Mouse (Mus musculus) WW6 (cell line): ENCODE results near the gene Anapc4.
A peak's percentile ranks its signal among the peaks of the same experiment; 100 is the strongest.

Source experiments
- DNase-seq: peaks from one replicate; pipeline ENCODE4 v3.0.0-alpha.2; 2013; ENCODE audit warnings: low read depth, low spot score

The Anapc4 gene

DNA sequence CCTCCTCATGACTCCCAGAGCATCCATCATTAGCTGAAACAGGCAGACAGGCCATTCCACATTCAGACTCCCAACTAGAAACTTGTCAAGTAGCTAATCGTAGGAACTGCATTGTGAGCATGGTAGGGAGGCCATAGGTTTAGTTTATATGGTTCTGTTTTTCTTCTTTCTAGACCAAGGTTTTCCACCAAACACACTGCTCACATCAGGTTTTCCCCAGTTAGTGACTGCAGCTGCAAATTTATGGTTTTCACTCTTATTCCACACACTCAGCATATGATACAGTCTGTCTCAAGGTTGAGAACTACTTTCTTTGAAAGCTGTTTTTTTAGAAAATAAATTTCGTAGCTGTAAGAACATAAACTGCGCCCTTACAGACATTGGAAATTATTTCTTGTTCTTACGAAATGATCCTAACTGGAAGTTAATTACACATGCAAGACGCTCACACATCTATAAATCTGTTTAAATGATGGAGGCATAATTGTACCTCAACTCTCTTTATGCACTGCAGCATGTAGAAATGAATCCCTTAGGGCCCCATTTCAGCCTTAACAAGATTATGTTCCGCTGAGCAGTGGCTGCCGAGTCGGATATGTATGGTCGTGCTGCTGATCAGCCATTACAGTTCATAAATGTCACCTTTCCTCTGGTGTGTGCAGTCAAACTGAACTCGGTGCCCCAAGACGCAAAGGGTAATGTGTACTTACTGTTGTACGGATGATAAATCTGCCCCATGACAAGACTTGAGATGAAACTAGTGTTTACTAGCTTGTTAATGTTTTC, 35.3 kb downstream of the Anapc4 start:
- DNase-seq: no peak

DNA sequence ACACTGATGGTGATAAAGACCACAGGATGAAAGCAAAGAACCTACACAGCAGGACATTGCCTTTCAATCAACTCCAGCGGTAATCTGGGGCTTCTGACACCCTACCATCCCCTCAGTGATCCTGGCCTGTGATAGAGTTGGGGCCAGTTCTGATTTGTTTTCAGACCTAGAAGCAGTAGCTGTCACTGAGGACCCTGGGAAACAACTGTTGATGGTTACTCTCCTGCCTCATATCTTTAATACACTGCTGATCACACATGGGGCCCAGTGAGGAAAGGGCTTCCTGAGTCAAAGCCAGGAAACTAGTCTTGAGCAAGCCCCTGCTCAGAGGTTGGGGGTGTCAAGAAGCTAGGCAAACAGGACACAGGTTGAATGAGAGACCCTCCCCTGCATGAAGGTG, 37.6 kb downstream of the Anapc4 start:
- DNase-seq: no peak

DNA sequence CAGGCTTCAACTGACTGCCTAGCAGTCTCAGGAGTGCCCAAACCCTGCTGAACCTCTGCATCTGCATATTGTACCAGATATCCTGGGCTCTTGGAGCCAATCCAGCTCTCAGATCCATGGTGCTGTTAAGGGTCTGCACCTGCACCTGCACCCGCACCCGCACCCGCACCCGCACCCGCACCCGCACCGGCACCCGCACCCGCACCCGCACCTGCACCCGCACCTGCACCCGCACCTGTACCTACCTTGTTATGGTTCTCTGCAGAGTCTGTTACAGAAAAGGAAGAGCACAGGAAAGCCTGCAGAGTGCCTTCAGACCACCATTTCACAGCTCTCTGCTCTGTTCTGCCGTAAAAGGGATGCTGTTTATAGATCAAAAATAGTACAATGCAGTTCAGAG, 38.2 kb downstream of the Anapc4 start:
- DNase-seq: no peak

DNA sequence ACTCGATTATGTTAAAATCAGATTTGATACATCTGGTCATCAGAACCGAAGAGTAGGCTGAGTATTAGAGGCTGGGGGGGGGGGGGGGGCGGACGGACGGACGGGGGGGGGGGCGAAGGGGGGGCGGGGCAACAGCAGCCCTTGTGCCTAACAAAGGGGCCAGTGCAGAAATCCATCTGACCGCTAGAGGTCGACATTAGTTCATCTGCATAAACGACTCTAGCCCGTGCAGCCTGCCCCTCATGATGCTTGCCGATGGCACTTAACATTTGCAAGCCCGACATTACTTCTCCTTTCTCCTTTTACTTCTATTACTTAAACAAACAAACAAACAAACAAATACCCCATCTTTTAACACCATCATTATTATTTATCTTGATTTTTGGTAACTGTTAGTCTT, 45.0 kb downstream of the Anapc4 start:
- no peak for DNase-seq

DNA sequence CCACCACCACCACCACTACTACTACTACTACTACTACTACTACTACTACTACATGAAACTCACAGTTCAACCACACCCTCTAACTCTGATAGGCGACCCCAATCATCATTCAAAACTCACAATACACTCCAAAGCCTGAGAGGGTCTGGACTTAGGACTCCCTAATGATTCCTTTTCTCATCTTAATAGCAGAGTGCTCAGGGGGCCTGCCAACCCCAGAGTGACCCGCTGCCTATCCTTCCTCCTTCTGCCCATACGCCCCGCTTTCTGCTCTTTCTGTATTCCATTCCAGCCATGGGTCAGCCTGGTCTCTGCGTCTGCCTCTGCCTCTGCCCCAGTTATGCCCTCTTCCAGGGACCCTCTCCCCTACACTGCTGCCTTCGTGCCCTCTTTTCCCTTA, 46.1 kb downstream of the Anapc4 start:
- no peak for DNase-seq

DNA sequence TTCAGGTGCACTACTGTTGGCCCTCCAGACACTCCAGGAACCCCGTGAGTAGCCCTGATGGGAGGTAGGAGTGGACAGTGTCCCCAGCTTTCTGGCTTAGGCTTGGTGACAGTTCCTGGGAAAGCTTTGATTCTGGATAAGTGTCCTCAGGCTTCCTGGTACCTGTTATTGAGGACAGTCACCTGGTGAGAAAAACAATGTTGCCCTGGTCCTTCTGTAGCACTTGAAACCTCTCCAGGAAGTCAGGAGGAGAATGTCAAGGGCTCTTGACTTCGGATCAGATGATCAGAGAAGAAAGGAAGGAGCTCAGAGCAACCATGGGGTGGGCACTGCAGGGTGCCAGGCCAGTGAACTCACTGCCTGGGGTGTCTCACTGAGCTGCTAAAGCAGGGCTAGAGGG, 48.6 kb downstream of the Anapc4 start:
- DNase-seq: no peak

DNA sequence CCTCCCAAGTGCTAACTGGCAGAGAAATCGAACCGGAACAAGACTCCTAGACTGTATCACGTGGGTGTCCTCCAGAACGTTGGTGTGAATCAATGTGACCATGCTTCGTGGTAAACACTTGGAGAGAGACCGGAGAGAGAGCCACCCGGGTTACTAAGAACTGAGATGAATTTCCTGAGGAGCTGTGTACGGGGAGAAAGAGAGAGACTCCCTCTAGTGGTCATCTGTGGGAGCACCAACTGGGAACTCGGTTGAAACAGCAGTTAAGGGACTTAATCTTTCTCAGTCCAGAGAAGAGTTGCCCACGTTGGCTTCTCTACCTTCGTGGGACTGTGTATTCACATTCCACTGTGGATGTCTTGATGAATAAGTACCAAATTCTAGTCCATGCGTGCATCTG, 53.3 kb downstream of the Anapc4 start:
- peak; percentile 46 for DNase-seq

DNA sequence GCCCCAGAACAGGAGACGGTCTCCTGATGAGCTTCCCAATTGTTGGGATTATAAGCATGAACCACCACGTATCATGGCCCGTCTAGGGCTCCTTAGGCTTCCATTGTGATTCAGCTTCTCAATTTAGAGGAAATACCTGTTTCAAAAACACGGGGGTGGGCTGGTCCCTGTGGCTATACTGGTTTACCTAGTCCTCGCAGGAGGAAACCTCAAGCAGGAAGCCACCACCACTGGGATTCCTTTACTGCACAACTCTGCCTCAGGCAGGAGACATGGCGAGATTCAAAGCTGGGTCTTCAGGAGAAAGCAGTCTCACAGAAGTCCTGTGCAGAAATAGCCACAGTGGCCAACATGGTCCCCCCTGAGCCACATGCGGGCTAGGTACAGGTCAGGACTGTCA, 56.1 kb downstream of the Anapc4 start:
- no peak for DNase-seq

DNA sequence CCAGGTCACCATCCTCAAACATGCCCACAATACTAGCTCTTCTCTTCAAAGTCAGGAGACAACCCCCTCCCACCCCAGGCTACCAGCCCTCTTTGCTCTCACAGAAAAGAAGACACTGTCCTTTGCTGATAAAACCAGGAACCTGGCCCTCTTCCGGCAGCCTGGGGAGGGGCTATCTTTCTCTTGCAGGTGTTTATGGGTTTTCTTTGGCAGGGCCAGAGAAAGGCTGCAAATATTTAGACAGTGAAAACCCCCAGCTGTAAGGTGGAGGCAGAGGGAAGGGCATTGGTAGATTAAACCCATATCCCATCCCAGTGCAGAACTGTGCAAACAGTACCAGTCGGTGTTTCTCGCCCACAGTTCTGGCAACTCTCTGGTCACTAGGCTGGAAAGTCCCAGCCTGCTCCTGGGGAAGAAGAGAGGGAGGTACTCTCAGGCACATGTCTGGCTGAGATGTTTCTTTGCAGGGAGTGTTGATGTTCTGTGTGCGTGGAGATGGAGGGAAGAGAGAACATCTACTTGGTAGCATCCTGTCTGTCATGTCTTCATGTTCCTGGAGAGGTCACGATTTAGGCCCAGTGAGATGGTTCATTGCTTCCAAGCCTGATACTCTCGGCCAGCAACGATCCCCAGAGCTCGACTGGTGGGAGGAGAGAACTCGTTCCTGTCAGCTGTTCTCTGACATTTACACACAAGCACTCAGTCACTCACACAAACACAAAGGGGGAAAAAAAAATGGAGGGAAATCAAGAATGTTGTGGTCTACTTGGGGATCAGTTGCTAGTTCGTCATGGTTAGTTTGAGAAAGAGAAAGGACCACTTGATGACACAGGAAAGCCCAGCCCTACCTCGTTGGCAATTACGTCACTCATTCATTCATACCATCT, 58.4 kb downstream of the Anapc4 start:
- no peak for DNase-seq

DNA sequence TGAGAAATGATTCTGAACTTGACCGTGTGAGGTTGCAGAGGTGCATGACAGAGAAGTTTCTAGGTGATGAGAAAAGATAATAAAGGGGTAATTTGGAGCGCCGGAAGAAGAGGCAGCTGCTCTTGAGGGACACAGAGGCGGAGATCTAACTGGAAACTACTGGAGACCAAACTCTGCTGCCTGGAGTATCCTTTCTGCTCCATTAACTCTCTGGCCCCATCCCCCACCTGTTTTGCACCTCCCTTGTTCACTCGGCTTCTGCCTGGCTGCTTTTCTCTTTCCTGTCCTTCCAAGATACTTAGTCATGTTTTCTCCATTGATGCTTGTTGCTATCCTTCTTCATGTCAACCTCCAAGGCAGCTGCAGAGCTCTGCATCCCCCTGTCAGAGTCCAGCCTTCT, 60.1 kb downstream of the Anapc4 start:
- DNase-seq: no peak

DNA sequence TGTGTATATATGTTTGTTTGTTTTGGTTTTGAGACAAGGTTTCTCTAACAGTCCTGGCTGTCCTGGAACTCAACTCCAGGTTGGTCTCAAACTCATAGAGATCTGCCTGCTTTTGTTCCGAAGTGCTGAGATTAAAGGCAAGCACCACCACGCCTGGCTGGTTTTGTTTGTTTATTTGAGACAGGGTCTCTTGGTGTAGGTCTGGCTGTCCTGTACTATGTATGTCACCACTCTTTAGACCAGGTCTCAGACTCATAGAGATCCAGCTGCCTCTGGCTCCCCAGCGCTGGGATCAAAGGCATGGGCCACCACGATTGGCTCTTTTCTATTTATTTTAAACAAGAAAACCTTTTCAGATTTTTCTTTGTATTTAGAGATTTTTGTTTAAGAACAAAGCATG, 70.4 kb downstream of the Anapc4 start:
- no peak for DNase-seq

DNA sequence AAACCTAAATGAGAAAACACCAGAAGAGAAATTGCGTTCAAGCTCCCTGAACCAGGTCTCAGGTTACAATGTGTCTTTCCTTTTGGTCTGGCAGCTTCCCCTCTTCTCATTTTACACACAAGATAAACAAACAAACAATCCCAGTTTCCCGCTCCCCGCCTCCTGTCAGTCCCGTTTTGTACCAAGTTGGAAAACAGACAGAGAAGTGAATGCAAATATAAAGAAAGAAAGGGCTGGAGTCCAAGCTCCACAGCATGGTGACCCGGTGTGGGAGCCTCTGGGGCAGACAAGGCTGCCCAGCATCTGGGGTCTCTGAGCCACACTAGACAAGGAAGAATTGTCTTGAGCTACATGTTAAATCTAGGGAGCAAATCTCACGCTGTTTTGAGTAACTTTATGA, 70.9 kb downstream of the Anapc4 start:
- no peak for DNase-seq

DNA sequence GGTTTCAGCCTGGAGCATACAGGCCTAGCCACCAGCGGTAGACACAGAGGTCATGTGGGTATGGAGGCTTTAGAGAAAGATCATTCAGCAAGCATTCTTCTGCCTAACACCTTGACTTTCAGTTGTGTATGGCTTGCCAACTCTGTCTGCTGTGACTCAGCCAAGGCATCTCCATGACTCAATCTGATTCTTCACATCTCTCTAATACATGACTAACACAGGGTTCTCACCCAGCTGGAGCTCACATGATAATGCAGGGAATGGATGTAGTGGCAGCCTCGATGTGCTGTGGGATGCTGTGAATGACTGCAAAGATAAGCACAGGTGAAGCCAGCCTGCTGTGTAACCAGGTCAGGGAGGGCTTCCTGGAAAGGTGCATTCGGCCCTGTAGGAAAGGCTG, 74.4 kb downstream of the Anapc4 start:
- no peak for DNase-seq

DNA sequence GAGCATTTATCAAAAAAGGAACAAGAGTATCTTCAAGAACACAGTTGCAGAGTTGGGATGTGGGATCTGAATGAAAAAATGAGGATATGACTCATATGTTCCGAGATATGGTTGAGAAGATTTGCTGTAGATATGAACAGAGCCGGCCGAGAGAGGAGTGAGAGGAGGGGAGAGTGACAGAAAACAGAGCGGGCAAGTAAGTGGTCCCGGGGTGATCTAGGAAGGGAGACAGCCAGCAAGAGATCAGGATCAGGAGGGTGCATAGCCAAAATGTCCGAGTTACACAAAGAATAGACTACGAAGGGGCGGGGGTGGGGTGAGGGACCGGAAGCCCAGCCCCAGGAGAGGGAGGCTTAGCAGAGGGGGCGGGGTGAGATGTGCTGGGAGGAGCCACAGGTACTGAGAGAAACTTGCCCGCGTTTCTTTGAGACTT, 76.4 kb downstream of the Anapc4 start:
- peak; percentile 24 for DNase-seq

DNA sequence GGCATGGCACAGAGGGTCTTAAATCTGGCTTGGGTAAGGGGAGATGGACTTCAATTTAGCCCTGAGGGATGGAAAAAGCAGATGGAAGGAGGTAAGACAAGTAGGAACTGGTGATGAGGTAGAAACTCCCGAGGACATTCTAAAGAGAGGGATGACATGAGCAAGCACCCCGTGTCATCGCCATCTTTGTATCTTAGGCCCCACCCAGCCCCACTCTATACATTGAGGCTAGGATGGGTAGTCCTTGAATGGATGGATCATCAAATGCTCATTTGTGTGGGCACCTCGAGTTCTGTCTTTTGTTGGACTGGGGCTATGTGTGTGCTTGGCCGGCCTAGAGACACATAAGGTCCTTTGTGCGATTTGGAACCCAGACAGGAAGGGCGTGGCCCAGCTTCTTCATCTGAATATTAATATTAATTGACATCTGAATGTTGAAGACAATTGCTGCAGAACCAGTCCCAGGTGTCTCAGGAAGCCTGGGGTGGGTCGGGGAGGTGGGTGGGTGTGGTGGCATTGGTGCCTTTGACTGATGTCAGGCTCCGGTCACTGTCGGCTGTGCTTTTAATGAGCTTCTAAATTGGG, 77.6 kb downstream of the Anapc4 start:
- no peak for DNase-seq

DNA sequence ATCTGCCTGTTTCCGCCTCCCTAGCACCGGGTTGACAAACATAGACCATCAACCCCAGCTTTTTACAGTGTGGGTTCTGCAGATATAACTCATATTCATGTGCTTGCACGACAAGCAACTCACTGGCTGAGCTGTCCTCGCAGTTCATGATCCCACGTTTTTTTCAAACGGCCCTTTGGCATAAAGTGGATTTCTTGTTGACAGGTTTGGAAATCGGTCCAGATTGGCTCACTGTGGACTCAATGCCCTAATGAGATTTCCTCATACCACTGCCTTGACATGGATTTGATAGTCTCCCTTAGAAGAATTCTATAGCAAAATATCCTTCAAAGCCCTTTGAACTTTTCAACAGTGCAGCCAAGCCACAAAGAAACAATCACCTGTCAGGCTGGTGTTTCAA, 79.9 kb downstream of the Anapc4 start:
- no peak for DNase-seq

DNA sequence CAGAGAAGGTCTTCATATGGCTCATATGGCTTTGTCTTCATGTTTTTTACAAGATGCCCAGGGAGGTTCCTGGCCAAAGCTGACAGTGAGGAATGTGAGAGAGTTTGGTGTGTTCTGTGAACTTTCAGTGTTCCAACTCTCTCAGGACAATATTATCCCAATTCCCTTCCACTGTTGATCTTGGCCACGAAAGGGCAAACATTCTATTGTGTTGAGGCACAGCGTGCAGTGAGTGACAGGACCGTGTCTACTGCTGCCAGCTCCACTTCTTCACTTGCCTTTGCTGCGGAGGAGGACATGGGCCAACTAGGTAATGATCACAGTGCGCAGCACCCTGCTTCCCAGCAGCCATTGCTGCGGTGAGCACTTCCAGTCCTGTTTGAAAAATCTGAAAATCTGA, 82.4 kb downstream of the Anapc4 start:
- DNase-seq: no peak
